Mouse (Mus musculus) limb, embryonic 14.5 days (tissue): ENCODE results near the gene Mrpl40. TPM values are rescaled to one million over a fixed set of nuclear protein-coding genes. Genes with fewer than 3 reads are reported as not detected.

Experiments
- ATAC-seq: fragments of 200-750 bp; cut with Nextera tagmentation; 2 replicates; pipeline ENCODE4 v1.8.0; 2017; ENCODE audit warnings: low read depth, moderate number of reproducible peaks, moderate TSS enrichment; ENCODE audit not compliant: low FRiP score
- DNase-seq: peaks from one replicate; pipeline ENCODE4 v3.0.0-alpha.2; 2015; ENCODE audit warnings: low spot score
- H3K27ac ChIP-seq: fragments of 300-500 bp; sonication (generic); replicated peaks from 2 replicates; pipeline ENCODE4 v1.5.1; 2014; ENCODE audit warnings: low read depth, mild to moderate bottlenecking, low read length, moderate library complexity, mixed read lengths
- H3K27me3 ChIP-seq: fragments of 300-500 bp; sonication (generic); 2 replicates; pipeline ENCODE4 v1.6.1; 2014; ENCODE audit warnings: low read length, mixed read lengths; ENCODE audit not compliant: control insufficient read depth, insufficient read depth
- H3K36me3 ChIP-seq: fragments of 300-500 bp; sonication (generic); 2 replicates; pipeline ENCODE4 v1.6.1; 2014; ENCODE audit warnings: mild to moderate bottlenecking, low read length, moderate library complexity, mixed read lengths; ENCODE audit not compliant: control insufficient read depth, insufficient read depth
- H3K4me1 ChIP-seq: fragments of 300-500 bp; sonication (generic); 2 replicates; pipeline ENCODE4 v1.6.1; 2014; ENCODE audit warnings: antibody characterized with exemption, low read length, mixed read lengths; ENCODE audit not compliant: control insufficient read depth, insufficient read depth
- H3K4me2 ChIP-seq: fragments of 300-500 bp; sonication (generic); replicated peaks from 2 replicates; pipeline ENCODE4 v1.6.1; 2014; ENCODE audit warnings: low read depth, mild to moderate bottlenecking, low read length, moderate library complexity; ENCODE audit not compliant: severe bottlenecking
- H3K4me3 ChIP-seq: fragments of 300-500 bp; sonication (generic); replicated peaks from 2 replicates; pipeline ENCODE4 v1.5.1; 2014; ENCODE audit warnings: low read length
- H3K9ac ChIP-seq: fragments of 300-500 bp; sonication (generic); 2 replicates; pipeline ENCODE4 v1.6.1; 2014; ENCODE audit warnings: mild to moderate bottlenecking, low read depth, low read length, moderate library complexity; ENCODE audit not compliant: severe bottlenecking
- H3K9me3 ChIP-seq: fragments of 300-500 bp; sonication (generic); 2 replicates; pipeline ENCODE4 v1.6.1; 2016; ENCODE audit warnings: low read length; ENCODE audit not compliant: control insufficient read depth
- POLR2A ChIP-seq: fragments of 200-500 bp; IDR thresholded peaks from 2 replicates; pipeline ENCODE4 v1.8.0; 2012; ENCODE audit warnings: inconsistent platforms, mild to moderate bottlenecking, moderate library complexity, borderline replicate concordance; ENCODE audit not compliant: insufficient read depth, insufficient read length; ENCODE audit errors: extremely low read depth
- WGBS: fragments of 180-500 bp; shearing (Covaris S2); extraction: QIAGEN DNeasy Blood & Tissue Kit; methylation state at CpG from one replicate; pipeline ENCODE4 v1.1.7; 2014; 5-methylcytosine and 5-hydroxymethylcytosine counted together
- polyA plus RNA-seq, 2 experiments: library from polyadenylated mRNA; depleted of rRNA in 1 of 2; stranded (reverse) in 1 of 2; unstranded in 1 of 2; fragments of >200 nt; fragmentation: Nextera tagmentation in 1 of 2; extraction: Ambion mirVana in 1 of 2; gene quantifications; 2 replicates each; pipeline versions ENCODE4 v1.2.1 to v1.2.3; 2012 to 2014

Mrpl40 gene
- polyA plus RNA-seq, 2 experiments, result 30.4 to 65.6 TPM

DNA sequence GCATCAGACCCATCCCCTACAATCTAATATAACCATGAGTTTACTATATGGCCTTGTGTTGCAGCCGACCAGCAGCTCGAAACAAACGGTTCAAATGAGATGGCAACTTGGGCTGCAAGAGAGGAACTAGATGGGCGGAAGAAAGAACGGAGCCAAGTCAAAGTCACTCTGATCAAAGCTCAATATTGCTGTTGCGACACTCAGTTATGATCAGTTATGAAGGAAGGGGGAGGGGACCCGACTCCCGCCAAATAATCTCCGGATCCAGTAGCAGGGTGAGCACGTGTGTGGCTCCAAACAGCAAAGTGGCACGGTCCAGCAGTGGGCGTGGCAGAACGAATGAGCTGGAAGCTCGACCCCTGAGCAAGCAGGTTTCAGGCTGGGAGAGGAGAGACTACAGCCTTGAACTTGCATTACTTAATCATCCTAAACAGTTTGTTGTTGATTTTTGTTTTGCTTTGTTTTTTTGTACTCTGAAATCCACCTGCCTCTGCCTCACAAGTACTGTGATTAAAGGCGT is 30.3 kb downstream of the Mrpl40 start:
- H3K9me3 ChIP-seq, result 0 out of 2 replicates have a peak, but pooled peaks cover 5% of the 10 kb centered on the region
- 91% methylated on average over 15 of the region's 15 CpGs for WGBS
- no peak for ATAC-seq

DNA sequence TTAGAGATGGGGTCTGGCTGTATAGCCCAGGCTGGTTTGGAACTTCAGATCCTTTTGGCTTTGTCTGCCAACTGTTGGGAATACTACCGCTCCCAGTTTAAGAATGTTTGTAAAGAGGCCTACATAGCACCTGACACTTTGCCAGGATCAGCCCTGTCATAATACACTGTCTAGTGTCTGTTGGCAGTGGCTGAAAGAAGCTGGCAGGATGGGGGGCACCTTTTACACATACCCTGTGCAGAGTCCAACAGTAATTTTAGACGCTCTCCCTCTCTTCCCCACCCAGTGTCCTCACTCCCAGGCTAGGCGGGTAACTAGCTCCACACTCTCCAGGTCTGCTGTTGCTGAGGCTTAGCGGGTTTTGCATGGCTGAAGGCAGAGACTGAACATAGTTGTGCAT is 38.3 kb downstream of the Mrpl40 start:
- H3K9me3 ChIP-seq, result no peaks in the 10 kb centered on the region
- TF ChIP-seq POLR2A, result no peak

More for the DNA sequence above, 30.3 kb downstream of the Mrpl40 start:
- no peak for TF ChIP-seq POLR2A
- no peaks in the 10 kb centered on the region for H3K36me3 ChIP-seq
- H3K4me3 ChIP-seq, result no peak overlapping the region
- no peak overlapping the region for H3K27ac ChIP-seq
- no peak overlapping the region for H3K9ac ChIP-seq
- DNase-seq, result no peak
- no peaks in the 10 kb centered on the region for H3K4me1 ChIP-seq
- H3K27me3 ChIP-seq, result no peaks in the 10 kb centered on the region
- no peak overlapping the region for H3K4me2 ChIP-seq

DNA sequence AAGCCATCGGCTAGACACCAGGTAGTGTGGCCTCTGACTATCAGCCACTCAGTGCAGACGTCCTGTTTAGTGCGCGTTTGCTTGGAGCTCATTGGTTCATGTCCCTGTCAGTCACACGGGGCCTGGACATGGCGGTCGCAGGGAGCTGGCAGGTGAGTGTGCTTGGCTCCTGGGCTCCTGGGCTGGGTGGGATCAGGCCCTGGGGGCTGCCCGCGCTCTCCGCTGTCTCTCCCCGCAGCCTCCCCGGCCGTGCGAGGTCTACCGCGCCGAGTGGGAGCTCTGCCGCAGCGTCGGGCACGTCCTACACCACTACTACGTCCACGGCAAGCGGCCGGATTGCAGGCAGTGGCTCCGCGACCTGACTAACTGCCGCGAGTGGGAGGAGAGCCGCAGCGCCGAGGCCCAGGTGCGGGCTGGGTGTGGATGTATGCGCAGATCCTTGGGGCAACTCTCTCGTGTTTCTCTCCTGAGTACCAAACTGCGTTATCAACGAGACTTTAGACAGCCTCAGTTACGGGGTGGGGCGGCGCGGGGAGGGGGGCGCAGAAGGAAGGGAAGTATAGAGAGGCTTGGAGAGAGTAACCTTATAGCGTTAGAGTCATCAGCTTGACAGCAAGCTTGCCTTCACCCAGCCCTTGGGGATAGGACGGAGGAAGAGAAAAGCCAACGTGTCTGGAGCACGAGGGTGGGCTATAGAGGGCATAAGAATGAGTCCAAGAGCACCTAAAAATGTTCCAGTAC is 40.0 kb downstream of the Mrpl40 start, which contains the start of the genes 2510002D24Rik and Gm28539:
2510002D24Rik (plus strand) TSS at position 111 of the 741 bp plus-strand sequence.
Gm28539 (plus strand) TSS at position 117 of the 741 bp plus-strand sequence.
- Histone ChIP-seq H3K9ac (peak within 1 kb of the TSS; percentile 80), H3K36me3 (peaks cover 25% of the 10 kb centered on the region), H3K9me3 (no peaks in the 10 kb centered on the region), H3K27me3 (no peaks in the 10 kb centered on the region), H3K27ac (peak within 1 kb of the TSS; percentile 53), H3K4me3 (peak within 1 kb of the TSS; percentile 74), H3K4me1 (0 out of 2 replicates have a peak, but pooled peaks cover 2% of the 10 kb centered on the region), H3K4me2 (peak within 1 kb of the TSS; percentile 54)
- WGBS, result under 1% methylated on average over 46 of the region's 46 CpGs
- TF ChIP-seq POLR2A, result peak; percentile 78; the same call in 1 of the 2 replicates
- peak; percentile 92 for DNase-seq
- ATAC-seq, result peak; percentile 96

More for the DNA sequence above, 38.3 kb downstream of the Mrpl40 start:
- no peak overlapping the region for H3K4me2 ChIP-seq
- H3K36me3 ChIP-seq, result peaks cover 16% of the 10 kb centered on the region; the same call in 1 of the 2 replicates
- DNase-seq (no peak), ATAC-seq (no peak)
- H3K4me1 ChIP-seq, result 0 out of 2 replicates have a peak, but pooled peaks cover 2% of the 10 kb centered on the region
- H3K9ac ChIP-seq, result no peak overlapping the region
- H3K27me3 ChIP-seq, result no peaks in the 10 kb centered on the region
- WGBS, result 91% methylated on average over 4 of the region's 4 CpGs
- H3K27ac ChIP-seq, result no peak overlapping the region
- H3K4me3 ChIP-seq, result no peak overlapping the region

DNA sequence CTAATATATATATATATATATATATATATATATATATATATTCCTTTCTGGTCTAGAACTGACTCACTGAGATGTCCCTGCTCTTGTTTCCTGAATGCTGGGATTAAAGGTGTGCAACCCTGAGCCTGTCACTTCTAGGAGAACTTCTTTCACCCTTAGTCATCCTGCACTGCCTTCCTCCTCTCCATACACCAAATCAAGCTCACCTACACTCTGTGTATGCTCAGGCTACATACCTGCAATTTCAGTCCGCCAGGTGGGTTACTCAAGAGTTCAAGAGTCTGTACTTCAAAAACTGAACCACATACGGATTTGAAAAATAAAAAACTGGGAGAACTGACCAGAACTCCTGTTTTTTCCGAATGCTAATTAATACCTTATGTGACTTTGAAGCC is 40.6 kb downstream of the Mrpl40 start:
- H3K36me3 ChIP-seq, result peaks cover 31% of the 10 kb centered on the region
- 0 out of 2 replicates have a peak, but pooled peaks cover 2% of the 10 kb centered on the region for H3K4me1 ChIP-seq
- H3K9ac ChIP-seq, result peak overlapping the region; percentile 80
- WGBS, result 28% methylated on average over 3 of the region's 3 CpGs
- no peaks in the 10 kb centered on the region for H3K27me3 ChIP-seq
- TF ChIP-seq POLR2A, result no peak
- H3K27ac ChIP-seq, result no peak overlapping the region
- H3K4me2 ChIP-seq, result peak overlapping the region; percentile 54
- H3K9me3 ChIP-seq, result no peaks in the 10 kb centered on the region
- no peak for DNase-seq
- ATAC-seq, result peak; percentile 21
- H3K4me3 ChIP-seq, result peak overlapping the region; percentile 74

DNA sequence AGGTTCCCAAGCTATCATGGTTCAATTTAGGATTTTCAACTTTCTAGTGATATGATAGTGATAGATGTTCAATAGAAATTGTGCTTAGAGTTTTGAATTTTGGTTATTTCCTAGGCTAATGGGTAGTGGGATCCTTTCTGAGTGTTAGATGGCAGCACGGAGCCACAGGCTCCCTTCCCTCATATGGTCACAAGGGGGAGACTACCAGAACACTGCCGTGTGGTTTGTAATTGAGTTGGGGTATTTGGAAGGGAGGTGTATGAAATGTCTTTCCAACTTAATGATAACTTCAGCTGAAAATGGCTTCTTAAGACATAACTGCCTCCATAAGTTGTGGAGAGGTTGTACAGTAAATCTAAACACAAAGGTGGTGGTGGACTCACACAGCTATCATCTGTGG is 43.2 kb downstream of the Mrpl40 start:
- Histone ChIP-seq H3K4me1 (0 out of 2 replicates have a peak, but pooled peaks cover 2% of the 10 kb centered on the region), H3K36me3 (peaks cover 55% of the 10 kb centered on the region)
- TF ChIP-seq POLR2A, result no peak

More for the DNA sequence above, 43.2 kb downstream of the Mrpl40 start:
- no peak overlapping the region for H3K9ac ChIP-seq
- no peak overlapping the region for H3K4me3 ChIP-seq
- no peak overlapping the region for H3K4me2 ChIP-seq
- no peaks in the 10 kb centered on the region for H3K27me3 ChIP-seq
- 84% methylated on average over 2 of the region's 2 CpGs for WGBS
- no peak overlapping the region for H3K27ac ChIP-seq
- no peaks in the 10 kb centered on the region for H3K9me3 ChIP-seq
- no peak for DNase-seq
- ATAC-seq, result no peak
